Mouse (Mus musculus) bone marrow, adult 2 months (tissue): Measurements from ENCODE around the gene Bpifa3. TPM values are rescaled to one million over a fixed set of nuclear protein-coding genes. Genes with fewer than 3 reads are reported as not detected.
"Not testable (repeated sequence)": the region's sequence is repeated elsewhere in the genome, so short reads cannot be mapped to it uniquely, and the experiment has no call there.

Experiments used
- H3K27ac ChIP-seq: fragments of 200-500 bp; 2 replicates; pipeline ENCODE4 v1.5.1; 2012; ENCODE audit warnings: low read depth, mild to moderate bottlenecking, control low read depth, inconsistent platforms, low read length; ENCODE audit not compliant: control insufficient read depth, poor library complexity, insufficient read depth
- H3K4me1 ChIP-seq: fragments of 200-500 bp; 2 replicates; pipeline ENCODE4 v1.6.1; 2011; ENCODE audit warnings: low read length; ENCODE audit not compliant: control insufficient read depth, insufficient read depth
- H3K4me3 ChIP-seq: fragments of 200-500 bp; replicated peaks from 2 replicates; pipeline ENCODE3; 2011; ENCODE audit warnings: mild to moderate bottlenecking, low read depth, low read length, control low read depth; ENCODE audit not compliant: control insufficient read depth
- CTCF ChIP-seq: fragments of 200-500 bp; IDR thresholded peaks from 2 replicates; pipeline ENCODE4 v1.5.1; 2011; ENCODE audit warnings: low read length, control low read depth; ENCODE audit not compliant: control insufficient read depth, insufficient read depth
- POLR2A ChIP-seq: fragments of 200-500 bp; IDR thresholded peaks from 2 replicates; pipeline ENCODE4 v1.6.1; 2011; ENCODE audit warnings: low read depth, mild to moderate bottlenecking, control low read depth, low read length, borderline replicate concordance; ENCODE audit not compliant: control insufficient read depth
- whole genome bisulfite sequencing: fragments of 180-500 bp; shearing (Covaris S2); methylation state at CpG from one replicate; pipeline ENCODE4 v1.1.7; 2018; 5-methylcytosine and 5-hydroxymethylcytosine counted together
- polyA plus RNA-seq: library from polyadenylated mRNA; stranded (reverse); fragments of >200 nt; gene quantifications from 2 replicates; pipeline ENCODE4 v1.2.4, GENCODE M21; 2011; ENCODE audit warnings: low replicate concordance; ENCODE audit not compliant: missing spikeins, insufficient read depth, insufficient read length

Gene Bpifa3
- polyA plus RNA-seq, 1 experiment, result not detected

GRCm38 (mm10) chr2:154169172-154169571, 39.0 kb downstream of the Bpifa3 start:
- no peak for TF ChIP-seq CTCF
- no peak for TF ChIP-seq POLR2A
- H3K4me1 ChIP-seq, result no peaks in the 10 kb centered on the region
- H3K4me3 ChIP-seq, result no peak overlapping the region
- H3K27ac ChIP-seq, result no peak overlapping the region
- WGBS, result 60% methylated on average over 3 of the region's 3 CpGs

- Histone ChIP-seq H3K4me1 (no peaks in the 10 kb centered on the region), H3K4me3 (no peak overlapping the region), H3K27ac (no peak overlapping the region)
- no peak for TF ChIP-seq CTCF
- no peak for TF ChIP-seq POLR2A
- 60% methylated on average over 6 of the region's 6 CpGs for WGBS
Measured at GRCm38 (mm10) chr2:154171621-154172020, 41.5 kb downstream of the Bpifa3 start.

- H3K4me1 ChIP-seq, result no peaks in the 10 kb centered on the region
- WGBS, result 36% methylated on average over 1 of the region's 1 CpGs
- no peak overlapping the region for H3K4me3 ChIP-seq
- H3K27ac ChIP-seq, result no peak overlapping the region
- no peak for TF ChIP-seq POLR2A
- no peak for TF ChIP-seq CTCF
Measured at GRCm38 (mm10) chr2:154173313-154173712, 43.2 kb downstream of the Bpifa3 start.

- H3K4me1 ChIP-seq, H3K27ac ChIP-seq, H3K4me3 ChIP-seq: not testable (repeated sequence)
- 76% methylated on average over 7 of the region's 7 CpGs for WGBS
Measured at GRCm38 (mm10) chr2:154181900-154182299, 51.8 kb downstream of the Bpifa3 start.

GRCm38 (mm10) chr2:154183061-154183460, 52.9 kb downstream of the Bpifa3 start:
- H3K4me1 ChIP-seq, H3K4me3 ChIP-seq, H3K27ac ChIP-seq: not testable (repeated sequence)
- 76% methylated on average over 4 of the region's 4 CpGs for WGBS

- H3K4me1 ChIP-seq, result no peaks in the 10 kb centered on the region
- no peak for TF ChIP-seq CTCF
- TF ChIP-seq POLR2A, result no peak
- H3K27ac ChIP-seq, result no peak overlapping the region
- no peak overlapping the region for H3K4me3 ChIP-seq
- 77% methylated on average over 6 of the region's 6 CpGs for WGBS
Measured at GRCm38 (mm10) chr2:154185319-154185718, 55.2 kb downstream of the Bpifa3 start.

GRCm38 (mm10) chr2:154185748-154186147, 55.6 kb downstream of the Bpifa3 start:
- no peak for TF ChIP-seq POLR2A
- TF ChIP-seq CTCF, result no peak
- Histone ChIP-seq H3K27ac (no peak overlapping the region), H3K4me1 (no peaks in the 10 kb centered on the region), H3K4me3 (no peak overlapping the region)
- WGBS, result 52% methylated on average over 3 of the region's 3 CpGs

- WGBS, result 29% methylated on average over 5 of the region's 5 CpGs
- Histone ChIP-seq H3K4me3 (no peak overlapping the region), H3K27ac (no peak overlapping the region), H3K4me1 (no peaks in the 10 kb centered on the region)
- TF ChIP-seq CTCF, result no peak
- TF ChIP-seq POLR2A, result no peak
Measured at GRCm38 (mm10) chr2:154187468-154187867, 57.3 kb downstream of the Bpifa3 start.

Other genes starting within 250 kb of the Bpifa3 start
- gene Bpifb6, start 229.9 kb upstream of the Bpifa3 start, polyA plus RNA-seq, result not detected in 2 replicates
- not detected in 2 replicates for gene Bpifb3, start 212.1 kb upstream of the Bpifa3 start, polyA plus RNA-seq
- gene Bpifb4, start 192.1 kb upstream of the Bpifa3 start, polyA plus RNA-seq, result not detected in 2 replicates
- not detected in 2 replicates for gene Bpifa6, start 155.4 kb upstream of the Bpifa3 start, polyA plus RNA-seq
- not detected in 2 replicates for gene Bpifa2, start 122.1 kb upstream of the Bpifa3 start, polyA plus RNA-seq
- not detected in 2 replicates for gene Bpifa1, start 12.5 kb downstream of the Bpifa3 start, polyA plus RNA-seq
- not detected in 2 replicates for gene Bpifa5, start 32.3 kb downstream of the Bpifa3 start, polyA plus RNA-seq
- gene Bpifb1, start 60.5 kb downstream of the Bpifa3 start, polyA plus RNA-seq, result not detected in 2 replicates
- gene Bpifb5, start 93.4 kb downstream of the Bpifa3 start, polyA plus RNA-seq, result 0.79 and 2.1 TPM in 2 replicates
- gene Bpifb9a, start 127.5 kb downstream of the Bpifa3 start, polyA plus RNA-seq, result not detected in 2 replicates
- gene Bpifb9b, start 176.9 kb downstream of the Bpifa3 start, polyA plus RNA-seq, result not detected in 2 replicates
- gene Cdk5rap1, start 242.7 kb downstream of the Bpifa3 start, polyA plus RNA-seq, result 4.4 and 16.3 TPM in 2 replicates